Mouse (Mus musculus) ES-Bruce4 (cell line): ENCODE results near the gene Syngap1. TPM values are rescaled to one million over a fixed set of nuclear protein-coding genes. Genes with fewer than 3 reads are reported as not detected.
A peak's percentile ranks its signal among the peaks of the same experiment; 100 is the strongest.

Experiments used
- H3K27ac ChIP-seq: 2 replicates; pipeline ENCODE4 v1.5.1; 2012; ENCODE audit warnings: low read length, inconsistent platforms; ENCODE audit not compliant: insufficient read depth
- H3K27me3 ChIP-seq: 2 replicates; pipeline ENCODE4 v1.6.1; 2012; ENCODE audit warnings: mild to moderate bottlenecking, low read length, inconsistent platforms; ENCODE audit not compliant: control insufficient read depth, poor library complexity, insufficient read depth, severe bottlenecking
- H3K36me3 ChIP-seq: 2 replicates; pipeline ENCODE4 v1.6.1; 2012; ENCODE audit warnings: inconsistent platforms, mild to moderate bottlenecking, low read length, moderate library complexity; ENCODE audit not compliant: control insufficient read depth, poor library complexity, insufficient read depth, severe bottlenecking
- H3K4me1 ChIP-seq: one replicate; pipeline ENCODE4 v1.8.1; 2011; ENCODE audit warnings: low read length; ENCODE audit not compliant: control insufficient read depth, insufficient read depth
- H3K4me3 ChIP-seq: 2 replicates; pipeline ENCODE4 v1.5.1; 2011; ENCODE audit warnings: low read depth, mild to moderate bottlenecking, low read length
- H3K9ac ChIP-seq: 2 replicates; pipeline ENCODE4 v1.6.1; 2012; ENCODE audit warnings: low read depth, mild to moderate bottlenecking, inconsistent platforms; ENCODE audit not compliant: poor library complexity, severe bottlenecking
- H3K9me3 ChIP-seq: replicated peaks from 2 replicates; pipeline ENCODE4 v1.6.1; 2012; ENCODE audit warnings: mild to moderate bottlenecking, low read length, inconsistent platforms; ENCODE audit not compliant: control insufficient read depth, poor library complexity, insufficient read depth, severe bottlenecking
- CTCF ChIP-seq: IDR thresholded peaks from one replicate; pipeline ENCODE4 v1.8.1; 2011; ENCODE audit warnings: low read depth, low read length
- EP300 ChIP-seq: IDR thresholded peaks from 2 replicates; pipeline ENCODE4 v1.6.1; 2011; ENCODE audit warnings: low read depth, low read length; ENCODE audit not compliant: insufficient read depth
- POLR2A ChIP-seq: IDR thresholded peaks from one replicate; pipeline ENCODE4 v1.8.1; 2011; ENCODE audit warnings: low read length; ENCODE audit not compliant: insufficient read depth
- polyA plus RNA-seq: library from polyadenylated mRNA; stranded (reverse); fragments of >200 nt; gene quantifications from 2 replicates; pipeline ENCODE4 v1.2.4, GENCODE M21; 2011; ENCODE audit warnings: low read depth; ENCODE audit not compliant: missing spikeins, insufficient read depth, insufficient read length

Gene Syngap1
- polyA plus RNA-seq, result 23.5 and 24.5 TPM in 2 replicates

DNA sequence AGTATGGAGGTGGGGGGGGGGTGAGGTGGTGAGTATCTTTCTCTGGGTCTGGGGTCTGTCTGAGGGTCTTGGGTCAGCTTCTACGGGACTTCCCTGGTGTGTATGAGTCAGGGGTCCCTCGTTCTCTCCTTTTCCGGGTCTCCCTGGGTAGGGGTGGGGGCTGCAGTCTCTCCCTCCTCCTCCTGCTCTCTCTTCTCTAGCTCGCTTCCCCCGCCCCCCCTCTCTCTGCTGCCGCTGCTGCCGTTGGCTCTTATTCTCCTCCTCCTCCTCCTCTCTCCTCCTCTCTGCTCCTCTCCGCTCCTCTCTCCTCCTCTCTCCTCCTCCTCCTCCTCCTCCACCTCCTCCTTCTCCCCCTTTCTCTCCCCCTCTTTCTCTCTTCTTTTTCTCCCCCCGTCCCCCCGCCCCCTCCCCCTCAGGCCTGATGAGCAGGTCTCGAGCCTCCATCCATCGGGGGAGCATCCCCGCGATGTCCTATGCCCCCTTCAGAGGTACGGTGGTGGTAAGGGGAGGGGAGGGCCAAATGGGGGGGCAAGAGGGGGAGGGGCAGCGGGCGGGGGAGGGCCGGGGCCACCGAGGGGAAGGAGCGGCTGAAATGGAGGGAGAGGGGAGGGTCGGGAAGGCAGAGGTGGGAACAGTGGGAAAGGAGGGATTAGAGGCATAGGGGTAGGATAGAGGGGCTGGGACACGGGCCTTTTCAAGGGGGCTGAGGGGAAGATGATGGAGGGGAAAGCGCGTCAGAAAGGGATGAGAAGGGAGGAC is at the start of gene Syngap1:
Gene Syngap1 (plus strand): TSS at position 223 of the 759 bp plus-strand sequence.
- Histone ChIP-seq H3K4me3 (peak within 1 kb of the TSS; percentile 71), H3K36me3 (0 out of 2 replicates have a peak, but pooled peaks cover 8% of the 10 kb centered on the region), H3K9me3 (no peaks in the 10 kb centered on the region), H3K4me1 (no peaks in the 10 kb centered on the region), H3K9ac (peak within 1 kb of the TSS; percentile 79), H3K27ac (peak within 1 kb of the TSS; percentile 62), H3K27me3 (no peaks in the 10 kb centered on the region)
- TF ChIP-seq EP300 (no peak), POLR2A (no peak), CTCF (no peak)

DNA sequence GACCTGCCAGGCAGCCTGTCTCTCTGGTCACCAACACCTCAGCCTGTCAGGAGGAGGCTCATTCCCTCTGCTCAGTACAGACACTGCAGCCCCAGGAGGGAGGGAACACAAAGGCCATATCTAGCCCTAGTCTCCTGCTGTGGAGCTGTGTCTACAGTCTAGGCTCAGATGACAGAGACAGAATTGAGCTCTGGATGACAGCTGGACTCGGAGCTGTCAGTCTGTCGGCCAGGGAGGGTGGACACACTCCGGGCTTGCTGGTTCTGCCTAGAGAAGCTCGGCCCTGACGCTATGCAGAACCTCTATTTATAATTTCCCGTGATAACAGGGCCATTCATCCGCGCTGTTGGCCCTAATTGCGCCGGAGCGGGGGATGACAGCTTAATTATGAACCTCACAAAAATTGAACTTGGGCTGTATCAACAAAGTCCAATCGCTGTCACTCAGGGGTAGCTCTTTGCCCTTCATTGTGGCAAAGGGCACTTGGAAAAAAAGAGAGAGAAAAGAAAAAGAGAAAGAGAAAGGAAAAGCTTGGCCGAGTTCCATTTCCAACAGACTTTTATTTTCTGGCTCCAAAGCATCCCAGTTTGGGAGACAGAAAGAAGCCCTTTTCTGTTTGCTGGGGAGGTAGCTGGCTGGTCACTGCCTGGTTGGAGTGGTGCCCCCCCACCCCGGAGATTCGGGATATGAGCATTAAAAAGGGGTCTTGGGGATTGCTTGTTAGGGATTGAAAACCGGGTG is 48.2 kb upstream of the Syngap1 start:
- Histone ChIP-seq H3K27ac (no peak overlapping the region), H3K9me3 (no peaks in the 10 kb centered on the region), H3K27me3 (no peaks in the 10 kb centered on the region), H3K36me3 (no peaks in the 10 kb centered on the region), H3K4me1 (no peaks in the 10 kb centered on the region), H3K4me3 (no peak overlapping the region), H3K9ac (no peak overlapping the region)
- TF ChIP-seq POLR2A, result no peak

GRCm38 (mm10) chr17:26893492-26893891 is 47.6 kb upstream of the Syngap1 start:
- Histone ChIP-seq H3K9ac (no peak overlapping the region), H3K36me3 (no peaks in the 10 kb centered on the region), H3K4me3 (no peak overlapping the region), H3K4me1 (no peaks in the 10 kb centered on the region), H3K27ac (no peak overlapping the region), H3K27me3 (no peaks in the 10 kb centered on the region), H3K9me3 (no peaks in the 10 kb centered on the region)
- TF ChIP-seq EP300, result no peak
- no peak for TF ChIP-seq POLR2A
- no peak for TF ChIP-seq CTCF

DNA sequence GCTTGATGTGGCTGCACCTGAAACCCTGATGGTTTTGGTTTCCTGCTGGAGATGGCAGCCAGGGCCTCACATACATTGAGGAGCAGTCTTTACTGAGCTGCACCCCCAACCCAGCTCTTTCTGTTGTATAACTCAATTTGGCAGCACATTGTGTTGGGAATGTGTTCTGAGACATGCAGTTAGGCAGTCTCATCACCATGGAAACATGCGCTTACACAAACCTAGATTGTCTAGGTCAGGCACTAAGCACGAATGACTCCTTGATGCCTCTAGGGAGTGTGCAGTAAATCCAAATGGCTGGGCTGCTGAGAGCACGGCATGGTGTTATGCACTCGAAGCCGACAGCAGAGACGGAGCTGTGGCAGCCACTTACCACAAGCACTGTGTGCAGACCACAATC is 46.7 kb upstream of the Syngap1 start:
- H3K9me3 ChIP-seq, result no peaks in the 10 kb centered on the region
- no peaks in the 10 kb centered on the region for H3K36me3 ChIP-seq
- no peak overlapping the region for H3K27ac ChIP-seq
- no peak overlapping the region for H3K9ac ChIP-seq
- no peak overlapping the region for H3K4me3 ChIP-seq
- H3K27me3 ChIP-seq, result no peaks in the 10 kb centered on the region
- H3K4me1 ChIP-seq, result no peaks in the 10 kb centered on the region
- TF ChIP-seq EP300, result no peak
- TF ChIP-seq CTCF, result no peak
- TF ChIP-seq POLR2A, result no peak

GRCm38 (mm10) chr17:26895578-26895977 is 45.5 kb upstream of the Syngap1 start:
- peak; percentile 92 for TF ChIP-seq CTCF
- TF ChIP-seq POLR2A, result no peak
- Histone ChIP-seq H3K4me1 (no peaks in the 10 kb centered on the region), H3K9ac (no peak overlapping the region), H3K36me3 (no peaks in the 10 kb centered on the region), H3K27me3 (no peaks in the 10 kb centered on the region), H3K9me3 (no peaks in the 10 kb centered on the region), H3K27ac (no peak overlapping the region), H3K4me3 (no peak overlapping the region)

GRCm38 (mm10) chr17:26900916-26901315 is 40.1 kb upstream of the Syngap1 start:
- Histone ChIP-seq H3K4me1 (no peaks in the 10 kb centered on the region), H3K27ac (no peak overlapping the region), H3K36me3 (no peaks in the 10 kb centered on the region; the same call in 1 of the 2 replicates), H3K9me3 (peaks cover 7% of the 10 kb centered on the region), H3K9ac (no peak overlapping the region), H3K27me3 (no peaks in the 10 kb centered on the region), H3K4me3 (no peak overlapping the region)
- no peak for TF ChIP-seq EP300
